Mouse (Mus musculus): Measurements from ENCODE around the gene Gm13275. TPM values are rescaled to one million over a fixed set of nuclear protein-coding genes. Genes with fewer than 3 reads are reported as not detected.

The Gm13275 gene
- total and polyA plus RNA-seq, 2 experiments from 2014 or later, result not detected

GRCm38 (mm10) chr4:88840058-88840457, 45.8 kb downstream of the Gm13275 start:
- TF ChIP-seq CTCF (IDR thresholded peaks at IDR 0.05; ENCODE audit: low read depth), result no peak
- Histone ChIP-seq H3K4me1 (ENCODE audit: insufficient read depth, low read length) (no peaks in the 10 kb centered on the region), H3K27me3 (ENCODE audit: insufficient read depth, low read length) (no peaks in the 10 kb centered on the region), H3K9ac (replicated peaks; ENCODE audit: low read length) (no peak overlapping the region), H3K4me3 (ENCODE audit: low read length) (no peak overlapping the region), H3K27ac (no peak overlapping the region), H3K4me2 (ENCODE audit: low read depth, low read length) (no peak overlapping the region), H3K36me3 (ENCODE audit: insufficient read depth, low read length) (no peaks in the 10 kb centered on the region), H3K9me3 (ENCODE audit: low read length) (no peaks in the 10 kb centered on the region)
- 68% methylated on average over 3 of the region's 3 CpGs for WGBS
- DNase-seq (ENCODE audit: low spot score) (no peak), ATAC-seq (no peak)

- no peak within 1 kb of the TSS for H3K27ac ChIP-seq
- ATAC-seq (no peak), DNase-seq (ENCODE audit: low spot score) (no peak)
- H3K27me3 ChIP-seq (ENCODE audit: insufficient read depth, low read length), result no peaks in the 10 kb centered on the region
- no peak within 1 kb of the TSS for H3K4me3 ChIP-seq (ENCODE audit: low read length)
- no peaks in the 10 kb centered on the region for H3K4me1 ChIP-seq (ENCODE audit: insufficient read depth, low read length)
- 47% methylated on average over 2 of the region's 2 CpGs for WGBS
- no peak within 1 kb of the TSS for H3K4me2 ChIP-seq (ENCODE audit: low read depth, low read length)
- no peak within 1 kb of the TSS for H3K9ac ChIP-seq (replicated peaks; ENCODE audit: low read length)
- no peaks in the 10 kb centered on the region for H3K36me3 ChIP-seq (ENCODE audit: insufficient read depth, low read length)
- no peaks in the 10 kb centered on the region for H3K9me3 ChIP-seq (ENCODE audit: low read length)
- TF ChIP-seq CTCF (IDR thresholded peaks at IDR 0.05; ENCODE audit: low read depth), result no peak
These were observed 47.2 kb downstream of the Gm13275 start, which contains the start of gene Ifna4 for GRCm38 (mm10) chr4:88841438-88841911. Gene Ifna4 (plus strand): TSS chr4:88841861.

Other genes starting within 250 kb of the Gm13275 start
Only the 30 nearest of the 31 such genes appear.
- not detected in 2 replicates for gene Ifna14, start 222.7 kb upstream of the Gm13275 start, total RNA-seq (2014; rRNA removed)
- not detected in 2 replicates for gene Ifna14, start 222.7 kb upstream of the Gm13275 start, polyA plus RNA-seq (2015; fragmentation: Nextera tagmentation; extraction: Ambion mirVana)
- gene Ifna9, start 202.1 kb upstream of the Gm13275 start, total RNA-seq (2014; rRNA removed), result not detected in 2 replicates
- gene Ifna9, start 202.1 kb upstream of the Gm13275 start, polyA plus RNA-seq (2015; fragmentation: Nextera tagmentation; extraction: Ambion mirVana), result not detected in 2 replicates
- gene Ifna12, start 191.1 kb upstream of the Gm13275 start, total RNA-seq (2014; rRNA removed), result not detected in 2 replicates
- not detected in 2 replicates for gene Ifna12, start 191.1 kb upstream of the Gm13275 start, polyA plus RNA-seq (2015; fragmentation: Nextera tagmentation; extraction: Ambion mirVana)
- gene C87499, start 160.1 kb upstream of the Gm13275 start, total RNA-seq (2014; rRNA removed), result not detected in 2 replicates
- not detected in 2 replicates for gene C87499, start 160.1 kb upstream of the Gm13275 start, polyA plus RNA-seq (2015; fragmentation: Nextera tagmentation; extraction: Ambion mirVana)
- gene Ifna13, start 150.0 kb upstream of the Gm13275 start, total RNA-seq (2014; rRNA removed), result not detected in 2 replicates
- gene Ifna13, start 150.0 kb upstream of the Gm13275 start, polyA plus RNA-seq (2015; fragmentation: Nextera tagmentation; extraction: Ambion mirVana), result not detected in 2 replicates
- gene Ifna16, start 117.6 kb upstream of the Gm13275 start, total RNA-seq (2014; rRNA removed), result not detected in 2 replicates
- gene Ifna16, start 117.6 kb upstream of the Gm13275 start, polyA plus RNA-seq (2015; fragmentation: Nextera tagmentation; extraction: Ambion mirVana), result not detected in 2 replicates
- not detected in 2 replicates for gene Ifna2, start 110.6 kb upstream of the Gm13275 start, total RNA-seq (2014; rRNA removed)
- not detected in 2 replicates for gene Ifna2, start 110.6 kb upstream of the Gm13275 start, polyA plus RNA-seq (2015; fragmentation: Nextera tagmentation; extraction: Ambion mirVana)
- not detected in 2 replicates for gene Ifnab, start 103.1 kb upstream of the Gm13275 start, total RNA-seq (2014; rRNA removed)
- gene Ifnab, start 103.1 kb upstream of the Gm13275 start, polyA plus RNA-seq (2015; fragmentation: Nextera tagmentation; extraction: Ambion mirVana), result not detected in 2 replicates
- gene Gm26566, start 72.7 kb upstream of the Gm13275 start, total RNA-seq (2014; rRNA removed), result 0.18 and 2.2 TPM in 2 replicates
- 1.4 and 1.5 TPM in 2 replicates for gene Gm26566, start 72.7 kb upstream of the Gm13275 start, polyA plus RNA-seq (2015; fragmentation: Nextera tagmentation; extraction: Ambion mirVana)
- gene Klhl9, start 72.0 kb upstream of the Gm13275 start, total RNA-seq (2014; rRNA removed), result 140 TPM in 2 replicates
- gene Klhl9, start 72.0 kb upstream of the Gm13275 start, polyA plus RNA-seq (2015; fragmentation: Nextera tagmentation; extraction: Ambion mirVana), result 73.1 and 78.8 TPM in 2 replicates
- not detected in 2 replicates for gene Gm13271, start 39.6 kb upstream of the Gm13275 start, total RNA-seq (2014; rRNA removed)
- gene Gm13271, start 39.6 kb upstream of the Gm13275 start, polyA plus RNA-seq (2015; fragmentation: Nextera tagmentation; extraction: Ambion mirVana), result not detected in 2 replicates
- gene Gm13283, start 34.4 kb upstream of the Gm13275 start, total RNA-seq (2014; rRNA removed), result not detected in 2 replicates
- not detected in 2 replicates for gene Gm13283, start 34.4 kb upstream of the Gm13275 start, polyA plus RNA-seq (2015; fragmentation: Nextera tagmentation; extraction: Ambion mirVana)
- gene Gm13290, start 20.7 kb upstream of the Gm13275 start, total RNA-seq (2014; rRNA removed), result not detected in 2 replicates
- not detected in 2 replicates for gene Gm13290, start 20.7 kb upstream of the Gm13275 start, polyA plus RNA-seq (2015; fragmentation: Nextera tagmentation; extraction: Ambion mirVana)
- not detected in 2 replicates for gene Gm13289, start 17.6 kb upstream of the Gm13275 start, total RNA-seq (2014; rRNA removed)
- not detected in 2 replicates for gene Gm13289, start 17.6 kb upstream of the Gm13275 start, polyA plus RNA-seq (2015; fragmentation: Nextera tagmentation; extraction: Ambion mirVana)
- gene Gm13272, start 14.6 kb upstream of the Gm13275 start, total RNA-seq (2014; rRNA removed), result not detected in 2 replicates
- not detected in 2 replicates for gene Gm13272, start 14.6 kb upstream of the Gm13275 start, polyA plus RNA-seq (2015; fragmentation: Nextera tagmentation; extraction: Ambion mirVana)
- gene Ifnz, start 12.4 kb upstream of the Gm13275 start, total RNA-seq (2014; rRNA removed), result not detected in 2 replicates
- not detected in 2 replicates for gene Ifnz, start 12.4 kb upstream of the Gm13275 start, polyA plus RNA-seq (2015; fragmentation: Nextera tagmentation; extraction: Ambion mirVana)
- not detected in 2 replicates for gene Gm13276, start 8.8 kb upstream of the Gm13275 start, total RNA-seq (2014; rRNA removed)
- not detected in 2 replicates for gene Gm13276, start 8.8 kb upstream of the Gm13275 start, polyA plus RNA-seq (2015; fragmentation: Nextera tagmentation; extraction: Ambion mirVana)
- not detected in 2 replicates for gene Gm13277, start 5.9 kb upstream of the Gm13275 start, total RNA-seq (2014; rRNA removed)
- gene Gm13277, start 5.9 kb upstream of the Gm13275 start, polyA plus RNA-seq (2015; fragmentation: Nextera tagmentation; extraction: Ambion mirVana), result not detected in 2 replicates
- not detected in 2 replicates for gene Gm13278, start 2.9 kb upstream of the Gm13275 start, total RNA-seq (2014; rRNA removed)
- gene Gm13278, start 2.9 kb upstream of the Gm13275 start, polyA plus RNA-seq (2015; fragmentation: Nextera tagmentation; extraction: Ambion mirVana), result not detected in 2 replicates
- not detected in 2 replicates for gene Gm13279, start 2.9 kb downstream of the Gm13275 start, total RNA-seq (2014; rRNA removed)
- gene Gm13279, start 2.9 kb downstream of the Gm13275 start, polyA plus RNA-seq (2015; fragmentation: Nextera tagmentation; extraction: Ambion mirVana), result not detected in 2 replicates
- not detected in 2 replicates for gene Gm13285, start 5.2 kb downstream of the Gm13275 start, total RNA-seq (2014; rRNA removed)
- gene Gm13285, start 5.2 kb downstream of the Gm13275 start, polyA plus RNA-seq (2015; fragmentation: Nextera tagmentation; extraction: Ambion mirVana), result 0.14 TPM in 1 of 2 replicates, not detected in the other
- gene Gm13287, start 8.8 kb downstream of the Gm13275 start, total RNA-seq (2014; rRNA removed), result not detected in 2 replicates
- gene Gm13287, start 8.8 kb downstream of the Gm13275 start, polyA plus RNA-seq (2015; fragmentation: Nextera tagmentation; extraction: Ambion mirVana), result not detected in 2 replicates
- not detected in 2 replicates for gene Gm13288, start 11.0 kb downstream of the Gm13275 start, total RNA-seq (2014; rRNA removed)
- not detected in 2 replicates for gene Gm13288, start 11.0 kb downstream of the Gm13275 start, polyA plus RNA-seq (2015; fragmentation: Nextera tagmentation; extraction: Ambion mirVana)
- gene Ifna7, start 21.7 kb downstream of the Gm13275 start, total RNA-seq (2014; rRNA removed), result not detected in 2 replicates
- gene Ifna7, start 21.7 kb downstream of the Gm13275 start, polyA plus RNA-seq (2015; fragmentation: Nextera tagmentation; extraction: Ambion mirVana), result not detected in 2 replicates
- not detected in 2 replicates for gene Ifna11, start 25.5 kb downstream of the Gm13275 start, total RNA-seq (2014; rRNA removed)
- not detected in 2 replicates for gene Ifna11, start 25.5 kb downstream of the Gm13275 start, polyA plus RNA-seq (2015; fragmentation: Nextera tagmentation; extraction: Ambion mirVana)
- gene Ifna6, start 32.9 kb downstream of the Gm13275 start, total RNA-seq (2014; rRNA removed), result not detected in 2 replicates
- gene Ifna6, start 32.9 kb downstream of the Gm13275 start, polyA plus RNA-seq (2015; fragmentation: Nextera tagmentation; extraction: Ambion mirVana), result not detected in 2 replicates
- not detected in 2 replicates for gene Ifna5, start 41.0 kb downstream of the Gm13275 start, total RNA-seq (2014; rRNA removed)
- gene Ifna5, start 41.0 kb downstream of the Gm13275 start, polyA plus RNA-seq (2015; fragmentation: Nextera tagmentation; extraction: Ambion mirVana), result not detected in 2 replicates
- not detected in 2 replicates for gene Ifna4, start 47.4 kb downstream of the Gm13275 start, total RNA-seq (2014; rRNA removed)
- gene Ifna4, start 47.4 kb downstream of the Gm13275 start, polyA plus RNA-seq (2015; fragmentation: Nextera tagmentation; extraction: Ambion mirVana), result not detected in 2 replicates
- not detected in 2 replicates for gene Ifna1, start 55.6 kb downstream of the Gm13275 start, total RNA-seq (2014; rRNA removed)
- gene Ifna1, start 55.6 kb downstream of the Gm13275 start, polyA plus RNA-seq (2015; fragmentation: Nextera tagmentation; extraction: Ambion mirVana), result not detected in 2 replicates
- gene Ifne, start 85.7 kb downstream of the Gm13275 start, total RNA-seq (2014; rRNA removed), result not detected in 2 replicates
- gene Ifne, start 85.7 kb downstream of the Gm13275 start, polyA plus RNA-seq (2015; fragmentation: Nextera tagmentation; extraction: Ambion mirVana), result not detected in 2 replicates